Mouse (Mus musculus) liver, embryonic 14.5 days (tissue): ENCODE data around the gene Usb1. TPM values are rescaled to one million over a fixed set of nuclear protein-coding genes. Genes with fewer than 3 reads are reported as not detected.

Experiments
- ATAC-seq: fragments of 200-750 bp; cut with Nextera tagmentation; 2 replicates; pipeline ENCODE4 v1.8.0; 2017; ENCODE audit warnings: moderate number of reproducible peaks, mild to moderate bottlenecking, moderate library complexity; ENCODE audit not compliant: insufficient read depth
- DNase-seq, 3 experiments: peaks; one replicate each; pipeline ENCODE4 v3.0.0-alpha.2; 2012 to 2013; ENCODE audit warnings: low read depth in 3 of 3, low spot score in 3 of 3
- H3K27ac ChIP-seq: fragments of 300-500 bp; sonication (generic); 2 replicates; pipeline ENCODE4 v1.5.1; 2014; ENCODE audit warnings: moderate library complexity, mild to moderate bottlenecking, control low read depth, inconsistent platforms
- H3K27me3 ChIP-seq: fragments of 300-500 bp; sonication (generic); 2 replicates; pipeline ENCODE4 v1.6.1; 2014; ENCODE audit warnings: mild to moderate bottlenecking, low read length, moderate library complexity; ENCODE audit not compliant: control insufficient read depth, insufficient read depth
- H3K36me3 ChIP-seq: fragments of 300-500 bp; sonication (generic); replicated peaks from 2 replicates; pipeline ENCODE4 v1.6.1; 2014; ENCODE audit warnings: low read depth; ENCODE audit not compliant: control insufficient read depth, insufficient read depth
- H3K4me1 ChIP-seq, 2 experiments: fragments of 200-500 bp in 1 of 2; fragments of 300-500 bp in 1 of 2; sonication (generic) in 1 of 2; replicated peaks; 2 replicates each; pipeline ENCODE4 v1.6.1; 2012 to 2014; ENCODE audit warnings: antibody characterized with exemption in 1 of 2, inconsistent platforms in 1 of 2, low read length in 1 of 2; ENCODE audit not compliant: control insufficient read depth in 2 of 2, insufficient read depth in 2 of 2
- H3K4me2 ChIP-seq: fragments of 300-500 bp; sonication (generic); 2 replicates; pipeline ENCODE4 v1.6.1; 2014; ENCODE audit warnings: low read depth, mild to moderate bottlenecking, control low read depth, moderate library complexity
- H3K4me3 ChIP-seq, 2 experiments: fragments of 200-500 bp in 1 of 2; fragments of 300-500 bp in 1 of 2; sonication (generic) in 1 of 2; 2 replicates each; pipeline ENCODE4 v1.5.1; 2012 to 2014; ENCODE audit warnings: low read depth in 2 of 2, low read length in 2 of 2, mild to moderate bottlenecking in 2 of 2, control low read depth in 1 of 2, inconsistent platforms in 1 of 2, moderate library complexity in 1 of 2; ENCODE audit not compliant: insufficient read depth in 1 of 2
- H3K9ac ChIP-seq: fragments of 300-500 bp; sonication (generic); replicated peaks from 2 replicates; pipeline ENCODE4 v1.6.1; 2014; ENCODE audit warnings: mild to moderate bottlenecking, control low read depth, moderate library complexity
- H3K9me3 ChIP-seq: fragments of 300-500 bp; sonication (generic); 2 replicates; pipeline ENCODE4 v1.6.1; 2016; ENCODE audit warnings: low read length, mixed read lengths; ENCODE audit not compliant: control insufficient read depth
- CTCF ChIP-seq: IDR thresholded peaks from 2 replicates; pipeline ENCODE4 v1.5.1; 2016; ENCODE audit warnings: antibody characterized with exemption, low read depth, control low read depth
- EP300 ChIP-seq: IDR thresholded peaks from 2 replicates; pipeline ENCODE4 v1.6.1; 2016; ENCODE audit warnings: antibody characterized with exemption, low read depth
- WGBS: fragments of 180-500 bp; shearing (Covaris S2); extraction: QIAGEN DNeasy Blood & Tissue Kit; methylation state at CpG from one replicate; pipeline ENCODE4 v1.1.7; 2014; ENCODE audit not compliant: insufficient replicate concordance; 5-methylcytosine and 5-hydroxymethylcytosine counted together
- polyA plus RNA-seq, 2 experiments: library from polyadenylated mRNA; depleted of rRNA in 1 of 2; stranded (reverse) in 1 of 2; unstranded in 1 of 2; fragments of >200 nt; fragmentation: Nextera tagmentation in 1 of 2; extraction: Ambion mirVana in 1 of 2; gene quantifications; 2 replicates each; pipeline versions ENCODE4 v1.2.1 to v1.2.3; 2012 to 2014

The Usb1 gene
- polyA plus RNA-seq, 2 experiments = 8.7 to 9.3 TPM

DNA sequence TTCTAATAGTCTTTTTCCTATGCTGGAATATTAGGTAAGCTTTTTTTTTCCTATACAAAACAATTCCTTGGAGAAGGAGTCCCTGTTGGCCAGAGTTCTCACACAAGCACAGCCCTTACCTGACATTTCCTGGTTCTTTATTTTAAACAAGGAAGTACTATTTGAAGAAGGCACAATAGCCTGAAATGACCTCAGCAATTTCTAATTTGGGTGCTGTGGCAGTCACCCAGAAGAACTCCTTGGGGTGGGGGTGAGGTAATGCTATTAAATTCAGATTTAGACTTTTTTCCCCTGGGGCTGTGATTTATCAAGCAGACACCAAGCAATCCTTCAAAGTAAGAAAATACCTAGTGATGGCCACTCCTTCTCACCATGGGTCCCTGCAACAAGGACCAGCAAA, 48.9 kb downstream of the Usb1 start:
- DNase-seq = no peak
- no peak for ATAC-seq
- Histone ChIP-seq H3K9me3 (no peaks in the 10 kb centered on the region), H3K4me2 (no peak overlapping the region), H3K27ac (no peak overlapping the region), H3K27me3 (no peaks in the 10 kb centered on the region), H3K4me3 (no peak overlapping the region), H3K9ac (no peak overlapping the region), H3K36me3 (no peaks in the 10 kb centered on the region), H3K4me1 (peaks cover 0 to 2% of the 10 kb centered on the region in 2 experiments; a peak in 1 of 4 replicates)
- TF ChIP-seq CTCF (no peak), EP300 (no peak)

DNA sequence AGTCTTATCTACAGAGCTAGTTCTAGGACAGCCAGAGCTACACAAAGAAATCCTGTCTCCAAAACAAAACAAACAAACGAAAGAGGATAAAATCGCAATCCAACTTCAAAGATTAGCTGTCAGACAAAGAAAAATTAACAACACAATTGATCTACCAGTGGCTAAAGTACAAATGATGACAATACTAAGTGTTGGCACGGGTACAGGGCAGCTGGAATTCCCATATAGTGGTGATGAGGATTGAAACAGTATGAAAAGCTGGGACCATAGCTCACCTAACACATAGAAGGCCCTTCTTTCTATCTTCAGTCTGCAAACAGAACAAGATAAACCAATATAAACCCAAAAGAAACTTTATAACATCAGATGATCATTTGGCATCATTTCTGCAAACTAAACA, 49.5 kb downstream of the Usb1 start:
- Histone ChIP-seq H3K4me2 (no peak overlapping the region), H3K9me3 (no peaks in the 10 kb centered on the region), H3K9ac (no peak overlapping the region), H3K27ac (no peak overlapping the region), H3K27me3 (no peaks in the 10 kb centered on the region), H3K4me1 (peaks cover 0 to 2% of the 10 kb centered on the region in 2 experiments; a peak in 1 of 4 replicates), H3K36me3 (no peaks in the 10 kb centered on the region), H3K4me3 (no peak overlapping the region)
- TF ChIP-seq EP300 (no peak), CTCF (no peak)
- 51% methylated on average over 3 of the region's 3 CpGs for WGBS
- ATAC-seq = no peak
- DNase-seq = no peak

DNA sequence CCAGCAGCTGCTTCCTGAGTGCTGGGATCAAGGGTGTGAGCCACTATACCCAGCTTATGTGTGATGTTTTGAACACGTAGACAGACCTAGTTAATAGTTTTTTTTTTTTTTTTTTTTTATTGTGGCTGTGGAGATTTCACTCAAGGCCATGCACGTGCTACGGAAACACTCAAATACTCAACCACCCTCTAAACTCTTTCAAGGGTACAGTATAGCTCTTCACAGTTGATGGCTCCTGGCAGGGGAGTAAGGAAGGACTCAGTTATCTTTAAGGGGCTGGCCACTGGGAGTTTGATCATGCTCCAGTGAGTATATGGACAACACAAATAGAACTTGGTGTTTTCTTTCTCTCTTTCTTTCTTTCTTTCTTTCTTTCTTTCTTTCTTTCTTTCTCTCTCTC, 52.4 kb downstream of the Usb1 start:
- Histone ChIP-seq H3K9ac (no peak overlapping the region), H3K36me3 (no peaks in the 10 kb centered on the region), H3K27me3 (no peaks in the 10 kb centered on the region), H3K4me3 (no peak overlapping the region), H3K27ac (no peak overlapping the region), H3K4me2 (no peak overlapping the region), H3K4me1 (no peaks in the 10 kb centered on the region), H3K9me3 (no peaks in the 10 kb centered on the region)
- DNase-seq (no peak), ATAC-seq (no peak)
- TF ChIP-seq CTCF = no peak
- TF ChIP-seq EP300 = no peak
- WGBS = 61% methylated on average over 3 of the region's 3 CpGs

DNA sequence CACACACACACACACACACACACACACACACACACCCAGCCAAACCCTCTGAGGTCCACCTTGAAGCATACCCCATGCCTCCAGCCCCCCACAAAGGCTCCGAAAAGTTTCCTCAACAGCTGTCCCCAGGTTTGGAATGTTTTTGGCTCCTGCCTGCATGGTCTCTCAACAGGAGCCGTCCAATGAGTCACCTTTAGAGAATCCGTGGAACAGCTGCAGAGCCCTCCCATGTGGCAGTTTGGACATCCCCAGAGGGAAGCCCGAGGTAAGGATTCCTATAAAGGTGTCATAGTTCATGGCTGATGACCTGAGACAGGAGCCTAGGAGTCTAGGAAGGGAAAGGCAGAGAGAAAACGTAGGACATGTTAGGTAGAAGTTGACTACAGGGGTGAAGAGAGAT, 54.0 kb downstream of the Usb1 start:
- DNase-seq (no peak), ATAC-seq (no peak)
- Histone ChIP-seq H3K9me3 (no peaks in the 10 kb centered on the region), H3K4me3 (no peak overlapping the region), H3K36me3 (no peaks in the 10 kb centered on the region), H3K4me1 (peaks cover 0 to 4% of the 10 kb centered on the region in 2 experiments; a peak in 1 of 4 replicates), H3K4me2 (no peak overlapping the region), H3K27me3 (no peaks in the 10 kb centered on the region), H3K27ac (no peak overlapping the region), H3K9ac (no peak overlapping the region)
- WGBS = 61% methylated on average over 5 of the region's 5 CpGs
- TF ChIP-seq EP300 = no peak
- TF ChIP-seq CTCF = no peak

DNA sequence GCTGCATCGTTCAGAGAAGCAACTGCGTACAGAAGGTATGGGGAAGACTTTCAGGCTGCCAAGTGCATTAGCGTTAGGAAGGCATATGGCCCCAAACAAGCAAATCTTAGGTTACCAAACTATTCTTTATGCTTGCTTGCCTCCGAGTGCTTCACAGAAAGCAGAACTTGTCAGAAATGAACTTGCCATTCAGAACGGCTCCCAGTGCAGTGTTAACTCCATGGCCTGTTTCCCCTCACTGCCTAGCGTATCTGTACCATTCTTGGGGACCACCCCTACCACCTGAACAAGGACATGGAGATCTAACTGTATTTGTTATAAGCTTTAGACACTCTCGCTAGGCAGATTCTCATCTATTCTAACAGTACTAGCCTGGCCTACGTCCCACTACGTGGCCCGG, 55.1 kb downstream of the Usb1 start:
- H3K4me1 ChIP-seq = peaks cover 0 to 4% of the 10 kb centered on the region in 2 experiments; a peak in 1 of 4 replicates
- H3K4me3 ChIP-seq = no peak overlapping the region
- H3K36me3 ChIP-seq = no peaks in the 10 kb centered on the region
- H3K27ac ChIP-seq = no peak overlapping the region
- H3K27me3 ChIP-seq = no peaks in the 10 kb centered on the region
- TF ChIP-seq CTCF (no peak), EP300 (no peak)
- no peaks in the 10 kb centered on the region for H3K9me3 ChIP-seq
- no peak overlapping the region for H3K9ac ChIP-seq
- no peak overlapping the region for H3K4me2 ChIP-seq
- DNase-seq (no peak), ATAC-seq (no peak)
- 71% methylated on average over 10 of the region's 10 CpGs for WGBS
